Mouse (Mus musculus) ES-E14 (cell line): Measurements from ENCODE around the gene Zfp36l2.

Experiments
- CHD2 ChIP-seq: IDR thresholded peaks from 2 replicates; pipeline ENCODE4 v1.6.1; 2014; ENCODE audit warnings: mild to moderate bottlenecking, low read depth, low read length, inconsistent platforms
- HCFC1 ChIP-seq: IDR thresholded peaks from 2 replicates; pipeline ENCODE4 v1.6.1; 2012; ENCODE audit warnings: low read length, inconsistent platforms, borderline replicate concordance; ENCODE audit not compliant: insufficient read depth
- MAFK ChIP-seq: IDR thresholded peaks from 2 replicates; pipeline ENCODE4 v1.6.1; 2014; ENCODE audit warnings: mild to moderate bottlenecking, low read depth, low read length, inconsistent platforms; ENCODE audit not compliant: insufficient read depth
- ZC3H11A ChIP-seq: IDR thresholded peaks from 2 replicates; pipeline ENCODE4 v1.6.1; 2012; ENCODE audit warnings: low read depth, mild to moderate bottlenecking, inconsistent platforms, low read length, borderline replicate concordance
- ZNF384 ChIP-seq: IDR thresholded peaks from 2 replicates; pipeline ENCODE4 v1.6.1; 2012; ENCODE audit warnings: low read depth, low read length, inconsistent platforms

GRCm38 (mm10) chr17:84203340-84203739 is 15.6 kb upstream of the Zfp36l2 start:
- TF ChIP-seq ZC3H11A (no peak), HCFC1 (no peak), ZNF384 (no peak), CHD2 (no peak), MAFK (no peak)
